Mouse (Mus musculus): Measurements from ENCODE around the gene Zfp1.

DNA sequence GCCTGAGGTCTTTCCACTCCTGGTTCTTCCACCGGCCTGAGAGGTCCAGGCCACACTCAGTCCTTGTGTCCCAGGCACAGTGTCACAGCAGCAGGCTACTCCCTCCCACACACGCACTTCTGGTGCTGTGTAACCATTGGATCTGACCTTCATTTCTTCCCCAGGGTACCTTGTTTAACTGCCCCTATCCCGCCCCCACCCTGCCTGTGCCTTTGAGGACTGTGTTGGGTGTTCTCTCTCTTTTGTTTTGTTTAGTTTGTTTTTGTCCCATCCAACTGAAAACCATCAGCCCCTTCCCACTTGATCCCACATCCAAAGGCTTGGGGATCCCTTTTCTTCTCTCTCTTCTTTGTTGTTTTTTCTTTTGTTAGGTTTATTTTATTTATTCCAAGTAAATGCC is 21.1 kb upstream of the Zfp1 start:
- TF ChIP-seq CTCF (conservative IDR thresholded peaks at IDR 0.05; ENCODE audit: low read length) (no peak), POU5F1 (IDR thresholded peaks at IDR 0.05; ENCODE audit: borderline replicate concordance, low read length) (no peak), NANOG (IDR thresholded peaks at IDR 0.05; ENCODE audit: borderline replicate concordance, low read length) (peak; percentile 75; the same call in 1 of the 2 replicates)

All from E14TG2a.4 (cell line).